In genomic region chr16:4285257-4285656, GRCm38 (mm10) we compare ENCODE assay signal across 8 mouse cellular contexts.
DNase-seq lines count a peak whose midpoint lies in the region; ATAC-seq and TF ChIP-seq lines count a peak whose summit lies in the region.

No protein-coding gene starts in this region.

- H3K9ac ChIP-seq in midbrain, embryonic 14.5 days (replicated peaks; ENCODE audit: low read length), result no peak overlapping the region
- no peak overlapping the region for H3K9ac ChIP-seq in midbrain, embryonic 11.5 days (ENCODE audit: low read length)
- H3K9ac ChIP-seq in lung, postnatal 0 days (replicated peaks; ENCODE audit: low read depth), result no peak overlapping the region

- peak; percentile 87 for TF ChIP-seq CTCF in lung, postnatal 0 days (IDR thresholded peaks at IDR 0.05)

- DNase-seq in adrenal gland, postnatal 14 days, result peak; percentile 52
- DNase-seq in adrenal gland, adult 18-20 months (ENCODE audit: low spot score in 2 of 2), result no peak
- DNase-seq in midbrain, embryonic 14.5 days, result peak; percentile 63
- DNase-seq in midbrain, embryonic 11.5 days (ENCODE audit: low spot score, missing footprints), result no peak
- DNase-seq in lung, postnatal 0 days (ENCODE audit: low spot score), result peak; percentile 86
- DNase-seq in thymus, postnatal 4 days, result peak; percentile 62
- DNase-seq in c-Kit-positive CD71-positive TER-119-positive erythroid progenitor cells, embryonic 14.5 days (ENCODE audit: low spot score), result no peak

- H3K27ac ChIP-seq in midbrain, embryonic 14.5 days (replicated peaks; ENCODE audit: low read depth, low read length), result no peak overlapping the region
- no peak overlapping the region for H3K27ac ChIP-seq in midbrain, embryonic 11.5 days (ENCODE audit: low read depth, low read length)
- H3K27ac ChIP-seq in lung, postnatal 0 days (ENCODE audit: low read length), result no peak overlapping the region

- no peak overlapping the region for H3K4me2 ChIP-seq in midbrain, embryonic 14.5 days (ENCODE audit: low read length)
- H3K4me2 ChIP-seq in midbrain, embryonic 11.5 days, result no peak overlapping the region
- H3K4me2 ChIP-seq in lung, postnatal 0 days (replicated peaks; ENCODE audit: low read depth, low read length), result no peak overlapping the region

- H3K4me1 ChIP-seq in midbrain, embryonic 14.5 days (ENCODE audit: control insufficient read depth, insufficient read depth, low read length), result no peaks in the 10 kb centered on the region
- H3K4me1 ChIP-seq in midbrain, embryonic 11.5 days (ENCODE audit: control insufficient read depth, insufficient read depth, low read length), result no peaks in the 10 kb centered on the region
- no peaks in the 10 kb centered on the region for H3K4me1 ChIP-seq in lung, postnatal 0 days (ENCODE audit: insufficient read depth, low read depth, low read length)

- ATAC-seq in midbrain, embryonic 14.5 days (ENCODE audit: low FRiP score, low TSS enrichment), result no peak
- ATAC-seq in midbrain, embryonic 11.5 days (ENCODE audit: low FRiP score), result no peak
- peak; percentile 60 for ATAC-seq in granulocyte monocyte progenitor cell, adult 5-6 weeks (replicated peaks; ENCODE audit: poor library complexity, severe bottlenecking)
- ATAC-seq in lung, postnatal 0 days, result peak; percentile 71

- no peak overlapping the region for H3K4me3 ChIP-seq in midbrain, embryonic 14.5 days (replicated peaks; ENCODE audit: low read depth, low read length)
- H3K4me3 ChIP-seq in midbrain, embryonic 11.5 days (ENCODE audit: low read depth, low read length), result no peak overlapping the region
- no peak overlapping the region for H3K4me3 ChIP-seq in lung, postnatal 0 days (ENCODE audit: low read depth, low read length)

- peaks cover 11% of the 10 kb centered on the region; the same call in 1 of the 2 replicates for H3K36me3 ChIP-seq in midbrain, embryonic 14.5 days (ENCODE audit: control insufficient read depth, insufficient read depth, low read length)
- H3K36me3 ChIP-seq in midbrain, embryonic 11.5 days (ENCODE audit: control insufficient read depth, insufficient read depth, low read length), result no peaks in the 10 kb centered on the region
- H3K36me3 ChIP-seq in lung, postnatal 0 days (ENCODE audit: insufficient read depth, low read length), result 0 out of 2 replicates have a peak, but pooled peaks cover 6% of the 10 kb centered on the region

- no peak for TF ChIP-seq EP300 in lung, postnatal 0 days (IDR thresholded peaks at IDR 0.05)

- no peaks in the 10 kb centered on the region for H3K27me3 ChIP-seq in midbrain, embryonic 14.5 days (ENCODE audit: control insufficient read depth, insufficient read depth, low read length)
- no peaks in the 10 kb centered on the region for H3K27me3 ChIP-seq in midbrain, embryonic 11.5 days (ENCODE audit: control insufficient read depth, insufficient read depth, low read length)
- H3K27me3 ChIP-seq in lung, postnatal 0 days (replicated peaks; ENCODE audit: insufficient read depth, low read length), result no peaks in the 10 kb centered on the region

- no peaks in the 10 kb centered on the region for H3K9me3 ChIP-seq in midbrain, embryonic 14.5 days (ENCODE audit: control insufficient read depth, low read length)
- H3K9me3 ChIP-seq in midbrain, embryonic 11.5 days (ENCODE audit: control insufficient read depth, low read length), result no peaks in the 10 kb centered on the region
- H3K9me3 ChIP-seq in lung, postnatal 0 days (ENCODE audit: low read length), result no peaks in the 10 kb centered on the region

- 81% methylated on average over 5 of the region's 5 CpGs for WGBS in midbrain, embryonic 14.5 days
- 75% methylated on average over 5 of the region's 5 CpGs for WGBS in midbrain, embryonic 11.5 days
- 56% methylated on average over 5 of the region's 5 CpGs for WGBS in lung, postnatal 0 days

Comparison
In these comparisons a context has a peak if more than half of its experiments do, and no peak if none do; other contexts are left out.
1. DNase-seq: peak in adrenal gland, postnatal 14 days (single experiment), midbrain, embryonic 14.5 days (single experiment), lung, postnatal 0 days (single experiment) and thymus, postnatal 4 days (single experiment); none in adrenal gland, adult 18-20 months (0 of 2), midbrain, embryonic 11.5 days (single experiment) and c-Kit-positive CD71-positive TER-119-positive erythroid progenitor cells, embryonic 14.5 days (single experiment).
2. ATAC-seq: peak in granulocyte monocyte progenitor cell, adult 5-6 weeks (single experiment) and lung, postnatal 0 days (single experiment); none in midbrain, embryonic 14.5 days (single experiment) and midbrain, embryonic 11.5 days (single experiment).